ENCODE assay signal across 23 mouse cellular contexts in the genomic region with DNA sequence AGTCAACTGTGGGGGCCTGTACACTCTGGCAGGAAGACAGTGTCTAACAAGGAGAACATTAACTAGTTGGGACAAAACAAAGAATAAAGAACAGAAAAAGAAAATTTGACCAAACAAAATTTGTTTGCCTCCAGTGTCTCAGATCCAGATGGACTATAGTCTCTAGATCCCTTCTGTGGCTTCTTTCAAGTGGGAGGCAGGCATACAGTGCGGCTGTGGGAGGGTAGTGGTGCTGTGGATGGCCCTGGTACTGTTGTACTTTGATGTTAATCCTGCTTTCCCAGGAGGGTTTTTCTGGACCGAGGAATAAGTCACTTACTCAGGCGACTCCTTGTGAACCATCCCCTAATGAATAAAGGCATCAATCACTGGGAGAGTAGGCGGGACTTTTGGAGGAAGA.
"Had no signal": no experiment of that assay in that cellular context is flagged by ENCODE, and none has a peak within 500 bp of the region (broad histone marks: within the 10 kb centered on the region; RNA-seq: fewer than 3 reads in every experiment).

No protein-coding gene starts in this region.

- H3K9me3 ChIP-seq: heart, embryonic 10.5 days; heart, embryonic 12.5 days; hindbrain, embryonic 10.5 days; hindbrain, embryonic 12.5 days; intestine, embryonic 15.5 days; limb, embryonic 10.5 days; limb, embryonic 12.5 days; liver, embryonic 13.5 days; liver, embryonic 15.5 days had no signal

- H3K27me3 ChIP-seq: heart, embryonic 12.5 days; hindbrain, embryonic 12.5 days; intestine, embryonic 15.5 days; limb, embryonic 12.5 days; liver, embryonic 13.5 days; liver, embryonic 15.5 days had no signal

- H3K4me1 ChIP-seq: heart, embryonic 10.5 days; heart, embryonic 12.5 days; hindbrain, embryonic 12.5 days; intestine, embryonic 15.5 days; liver, embryonic 13.5 days; liver, embryonic 15.5 days had no signal

- ATAC-seq: hindbrain, embryonic 16.5 days; inflammation-experienced regulatory T-cells, adult 6 months; intestine, embryonic 15.5 days; intestine, postnatal 0 days had no signal

- H3K4me3 ChIP-seq: gastrocnemius, adult 2 months; heart, embryonic 10.5 days; heart, embryonic 12.5 days; hindbrain, embryonic 10.5 days; hindbrain, embryonic 12.5 days; intestine, embryonic 15.5 days; layer of hippocampus, adult 2 months; left cerebral cortex, adult 2 months; limb, embryonic 10.5 days; limb, embryonic 12.5 days; liver, embryonic 13.5 days; liver, embryonic 15.5 days had no signal

- DNase-seq: gastrocnemius, postnatal 10 days; gastrocnemius, postnatal 25 days; heart, adult 18-20 months; heart, postnatal 10 days; heart, postnatal 4 days; liver; liver, embryonic 13.5 days had no signal

- H3K4me2 ChIP-seq: heart, embryonic 12.5 days; hindbrain, embryonic 12.5 days; hindbrain, embryonic 14.5 days; intestine, embryonic 15.5 days; limb, embryonic 12.5 days; liver, embryonic 11.5 days; liver, embryonic 13.5 days; liver, embryonic 15.5 days had no signal

- H3K27ac ChIP-seq: gastrocnemius, adult 2 months; heart, embryonic 10.5 days; hindbrain, embryonic 10.5 days; hindbrain, embryonic 12.5 days; hindbrain, embryonic 14.5 days; intestine, embryonic 15.5 days; layer of hippocampus, adult 2 months; left cerebral cortex, adult 2 months; limb, embryonic 10.5 days; limb, embryonic 12.5 days; liver, embryonic 13.5 days; liver, embryonic 15.5 days had no signal

- H3K9ac ChIP-seq: heart, embryonic 12.5 days; hindbrain, embryonic 12.5 days; hindbrain, embryonic 14.5 days; intestine, embryonic 15.5 days; limb, embryonic 12.5 days; liver, embryonic 13.5 days; liver, embryonic 15.5 days had no signal

- H3K36me3 ChIP-seq: hindbrain, embryonic 10.5 days; hindbrain, embryonic 12.5 days; intestine, embryonic 15.5 days; limb, embryonic 10.5 days; liver, embryonic 13.5 days; liver, embryonic 15.5 days had no signal
